In the genomic region with DNA sequence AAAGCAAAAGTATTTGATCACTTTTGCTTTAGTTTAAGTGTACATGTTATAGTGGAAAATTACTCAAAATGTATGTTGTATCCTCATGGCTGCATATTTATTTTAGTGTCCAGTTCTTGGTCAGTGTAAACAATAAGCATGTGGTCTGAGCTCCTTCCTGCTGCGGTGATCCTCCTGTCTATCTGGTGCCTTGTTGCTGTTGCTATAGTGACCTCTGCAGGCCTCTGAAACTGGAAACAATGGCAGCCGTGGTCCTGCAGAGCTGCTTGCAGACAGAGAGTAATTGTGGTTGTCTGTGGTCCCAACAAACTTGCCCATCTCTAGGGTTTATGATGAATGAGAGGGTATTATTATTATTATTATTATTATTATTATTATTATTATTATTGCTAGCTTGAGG, we compare ENCODE assay signal across 10 mouse cellular contexts.
DNase-seq lines count a peak whose midpoint lies in the region; ATAC-seq lines count a peak whose summit lies in the region.
"Had no signal": no experiment of that assay in that cellular context is flagged by ENCODE, and none has a peak within 500 bp of the region (broad histone marks: within the 10 kb centered on the region; RNA-seq: fewer than 3 reads in every experiment).

No protein-coding gene starts in this region.

- H3K9ac ChIP-seq in limb, embryonic 13.5 days, result no peak overlapping the region
- H3K9ac ChIP-seq: embryonic facial prominence, embryonic 13.5 days had no signal

- H3K4me1 ChIP-seq in limb, embryonic 13.5 days, result peaks cover 5% of the 10 kb centered on the region; the same call in 1 of the 2 replicates
- H3K4me1 ChIP-seq: embryonic facial prominence, embryonic 13.5 days had no signal

- H3K27ac ChIP-seq in limb, embryonic 13.5 days, result no peak overlapping the region
- H3K27ac ChIP-seq: embryonic facial prominence, embryonic 13.5 days had no signal

- ATAC-seq in limb, embryonic 13.5 days (ENCODE audit: low FRiP score, low read depth), result 0 out of 2 replicates have a peak, but pooled peaks have one; percentile 44
- no peak for ATAC-seq in granulocyte monocyte progenitor cell, adult 5-6 weeks (replicated peaks; ENCODE audit: poor library complexity, severe bottlenecking)

- no peaks in the 10 kb centered on the region for H3K36me3 ChIP-seq in limb, embryonic 13.5 days
- H3K36me3 ChIP-seq: embryonic facial prominence, embryonic 13.5 days had no signal

- H3K4me3 ChIP-seq in limb, embryonic 13.5 days, result no peak overlapping the region
- H3K4me3 ChIP-seq: embryonic facial prominence, embryonic 13.5 days had no signal

- H3K27me3 ChIP-seq in limb, embryonic 13.5 days, result no peaks in the 10 kb centered on the region
- H3K27me3 ChIP-seq: embryonic facial prominence, embryonic 13.5 days had no signal

- H3K9me3 ChIP-seq in limb, embryonic 13.5 days, result peaks cover 4% of the 10 kb centered on the region; the same call in 1 of the 2 replicates
- H3K9me3 ChIP-seq: embryonic facial prominence, embryonic 13.5 days had no signal

- 4% methylated on average over 2 of the region's 2 CpGs for WGBS in limb, embryonic 13.5 days

- no peak overlapping the region for H3K4me2 ChIP-seq in limb, embryonic 13.5 days (replicated peaks)
- H3K4me2 ChIP-seq: embryonic facial prominence, embryonic 13.5 days had no signal

- peak; percentile 10 for DNase-seq in adrenal gland, postnatal 10 days
- no peak for DNase-seq in adrenal gland, postnatal 25 days
- DNase-seq in ovary, postnatal 36 days (ENCODE audit: low spot score), result peak; percentile 6
- no peak for DNase-seq in ovary, postnatal 10 days (ENCODE audit: low spot score)
- DNase-seq in spleen, postnatal 36 days (ENCODE audit: low spot score in 2 of 2), result no peak
- DNase-seq in frontal cortex, postnatal 36 days (ENCODE audit: low spot score in 2 of 2), result no peak
- DNase-seq: thymus, postnatal 25 days had no signal

Comparison
In these comparisons a context has a peak if more than half of its experiments do, and no peak if none do; other contexts are left out.
1. DNase-seq: peak in adrenal gland, postnatal 10 days (single experiment) and ovary, postnatal 36 days (single experiment); none in adrenal gland, postnatal 25 days (single experiment), ovary, postnatal 10 days (single experiment), spleen, postnatal 36 days (0 of 2) and frontal cortex, postnatal 36 days (0 of 2).